Mouse (Mus musculus) kidney, adult 8-10 months (tissue): ENCODE results near the gene Snrpc.
"Not testable (repeated sequence)": the region's sequence is repeated elsewhere in the genome, so short reads cannot be mapped to it uniquely, and the experiment has no call there.

ENCODE experiments used
- DNase-seq, 2 experiments: peaks; one replicate each; pipeline ENCODE4 v3.0.0; 2022

The Snrpc gene

DNA sequence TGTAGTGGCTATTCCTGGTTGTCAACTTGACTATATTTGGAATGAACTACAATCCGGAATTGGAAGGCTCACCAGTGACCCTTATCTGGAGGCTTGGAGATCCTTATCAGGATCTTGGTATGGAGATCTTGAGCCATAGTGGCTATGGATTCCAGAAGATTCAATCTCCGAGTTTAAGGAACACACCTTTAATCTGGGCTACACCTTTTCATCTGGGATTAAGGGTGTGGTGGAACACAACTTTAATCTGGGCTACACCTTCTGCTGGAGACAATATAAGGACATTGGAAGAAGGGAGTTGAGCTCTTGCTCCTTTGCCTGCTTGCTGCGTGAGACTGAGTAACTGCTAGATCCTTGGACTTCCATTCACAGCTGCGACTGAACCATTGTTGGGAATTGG, at the start of gene Snrpc:
Gene Snrpc, plus strand, starts transcription at position 301 of the 400 bp plus-strand sequence.
- not testable (repeated sequence) for DNase-seq

DNA sequence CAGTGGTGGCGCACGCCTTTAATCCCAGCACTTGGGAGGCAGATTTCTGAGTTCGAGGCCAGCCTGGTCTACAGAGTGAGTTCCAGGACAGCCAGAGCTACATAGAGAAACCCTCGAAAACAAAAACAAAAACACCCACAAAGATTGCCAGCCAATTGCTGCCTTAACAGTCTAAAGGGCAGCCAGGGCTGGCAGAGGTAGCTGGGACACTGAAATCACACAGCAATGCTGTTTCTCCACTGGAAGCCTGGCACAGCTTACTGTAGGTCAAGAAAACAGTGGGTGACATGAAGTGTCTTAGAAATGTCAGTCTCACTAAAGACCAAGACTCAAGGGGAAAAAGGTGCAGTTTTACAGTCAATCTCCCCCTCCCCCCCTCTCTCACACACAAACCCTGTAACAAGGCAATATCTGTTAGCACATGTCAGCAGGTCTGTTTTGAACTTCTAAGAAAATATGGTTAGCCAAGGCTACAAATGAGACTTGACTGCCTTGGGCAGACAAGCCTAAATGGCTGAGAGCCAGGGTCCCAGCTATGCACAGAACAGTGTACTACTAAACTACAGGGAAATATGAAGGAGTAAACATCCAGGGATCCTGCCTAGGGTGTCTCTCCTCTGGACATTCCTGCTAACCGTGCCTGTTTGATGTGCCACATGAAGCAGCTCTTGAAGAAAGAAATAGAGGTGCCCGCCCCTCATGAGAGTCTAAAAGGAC, 49.3 kb upstream of the Snrpc start:
- DNase-seq = peak; percentile 52 to 63

DNA sequence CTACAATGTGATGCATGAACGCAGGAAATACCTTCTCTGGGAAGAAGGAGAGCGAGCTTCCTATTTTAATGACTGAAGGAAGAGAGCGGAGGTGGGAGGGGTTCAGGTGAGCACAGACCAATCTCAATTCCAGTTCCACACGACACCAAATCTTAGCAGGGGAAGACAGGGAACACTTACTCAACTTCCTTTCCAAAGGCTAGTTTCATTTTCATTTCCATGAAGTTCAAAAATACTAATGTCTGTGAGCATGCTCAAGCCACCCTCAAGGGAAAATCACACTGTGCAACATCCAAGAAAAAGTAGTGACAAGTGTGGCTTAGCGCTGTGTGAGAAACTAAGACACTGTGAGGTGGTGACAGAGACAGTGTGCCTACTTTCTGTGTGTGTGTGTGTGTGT, 47.9 kb upstream of the Snrpc start:
- DNase-seq = no peak

DNA sequence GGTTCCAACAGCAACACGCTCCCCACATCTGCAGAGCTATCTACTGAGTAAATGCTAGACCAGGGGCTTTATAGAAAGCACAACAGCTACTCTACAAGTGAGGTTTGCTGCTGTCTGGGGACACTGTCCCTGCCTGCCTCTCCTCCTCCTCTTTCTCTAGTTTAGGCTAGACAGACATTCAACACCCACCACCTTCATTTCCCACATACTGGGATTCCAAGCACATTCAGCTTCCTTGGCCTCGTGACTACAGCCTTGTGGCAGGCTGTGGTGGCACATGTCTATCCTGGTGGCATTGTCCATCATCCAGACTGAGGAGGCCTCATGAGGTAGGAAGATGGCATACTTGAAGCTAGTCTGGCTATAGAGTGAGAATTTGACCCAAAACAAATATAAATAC, 47.0 kb upstream of the Snrpc start:
- no peak for DNase-seq

DNA sequence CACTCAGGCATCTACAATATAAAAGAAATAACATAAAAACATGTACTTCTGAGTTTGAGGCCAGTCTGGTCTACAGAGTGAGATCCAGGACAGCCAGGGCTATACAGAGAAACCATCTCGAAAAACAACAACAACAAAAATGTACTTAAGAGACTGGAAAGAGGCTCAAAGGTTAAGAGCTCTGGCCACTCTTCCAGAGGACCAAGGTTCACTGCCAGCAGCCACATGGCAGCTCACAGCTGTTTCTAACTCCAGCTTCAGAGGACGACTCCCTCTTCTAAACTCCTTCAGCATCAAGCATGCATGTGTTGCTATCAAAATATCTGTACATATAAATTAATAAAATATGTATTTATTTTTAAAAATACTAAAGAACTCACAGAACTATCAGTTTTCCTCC, 46.4 kb upstream of the Snrpc start:
- DNase-seq = peak; percentile 58 to 73

DNA sequence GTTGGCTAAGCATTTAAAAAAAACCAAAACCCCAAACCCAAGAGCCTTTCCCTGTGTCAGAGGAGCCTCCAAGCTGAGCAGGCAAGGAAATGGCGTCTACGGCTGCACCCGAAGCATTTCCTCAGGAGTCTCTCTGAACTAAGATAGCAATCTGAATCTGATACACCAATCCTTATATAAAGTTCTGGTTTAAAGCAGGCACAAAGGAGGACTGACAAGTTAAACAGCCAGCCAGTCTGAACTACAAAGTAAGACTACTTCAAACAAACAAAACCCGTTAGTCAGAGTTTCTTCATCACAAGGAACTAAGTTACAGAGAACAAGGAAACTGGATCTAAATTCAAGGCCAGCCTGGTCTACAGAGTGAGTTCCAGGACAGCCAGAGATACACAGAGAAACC, 45.4 kb upstream of the Snrpc start:
- no peak for DNase-seq

DNA sequence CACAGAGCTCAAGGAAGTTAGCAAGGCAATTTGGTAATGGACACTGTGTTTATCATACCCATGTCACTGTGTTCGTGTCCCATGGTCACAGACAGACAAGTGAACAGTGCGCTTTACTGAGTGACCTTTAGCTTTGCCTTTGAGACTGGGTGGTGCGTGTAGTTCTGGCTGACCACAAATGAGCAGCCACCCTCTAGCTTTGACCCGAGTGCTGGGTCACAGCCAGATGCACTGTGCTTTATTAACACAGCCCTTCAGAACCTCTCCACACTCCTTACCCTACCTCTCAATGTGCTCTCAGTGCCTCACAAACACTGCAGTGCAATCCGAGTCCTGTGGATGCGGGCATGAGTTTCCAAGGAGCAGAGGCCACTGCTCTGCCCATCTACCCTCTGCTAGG, 44.8 kb upstream of the Snrpc start:
- peak; percentile 79 to 80 for DNase-seq

DNA sequence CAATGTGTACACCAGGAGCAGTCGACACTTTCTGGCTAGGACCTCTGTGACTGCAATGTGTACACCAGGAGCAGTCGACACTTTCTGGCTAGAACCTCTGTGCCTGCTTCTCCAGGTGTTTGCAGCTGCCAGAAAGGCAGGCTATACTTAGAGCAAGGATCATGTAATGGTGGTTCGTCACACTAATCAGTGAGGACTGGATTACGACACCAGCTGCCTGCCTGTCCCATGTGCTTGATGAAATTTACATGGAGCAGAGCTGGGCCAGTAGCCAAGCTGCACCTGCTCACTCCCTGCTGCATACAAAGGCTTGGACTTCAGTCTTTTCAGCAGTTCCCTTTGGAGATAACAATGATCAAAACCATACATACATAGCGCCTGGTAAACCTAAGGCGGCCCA, 41.2 kb upstream of the Snrpc start:
- peak; percentile 44 to 55 for DNase-seq

DNA sequence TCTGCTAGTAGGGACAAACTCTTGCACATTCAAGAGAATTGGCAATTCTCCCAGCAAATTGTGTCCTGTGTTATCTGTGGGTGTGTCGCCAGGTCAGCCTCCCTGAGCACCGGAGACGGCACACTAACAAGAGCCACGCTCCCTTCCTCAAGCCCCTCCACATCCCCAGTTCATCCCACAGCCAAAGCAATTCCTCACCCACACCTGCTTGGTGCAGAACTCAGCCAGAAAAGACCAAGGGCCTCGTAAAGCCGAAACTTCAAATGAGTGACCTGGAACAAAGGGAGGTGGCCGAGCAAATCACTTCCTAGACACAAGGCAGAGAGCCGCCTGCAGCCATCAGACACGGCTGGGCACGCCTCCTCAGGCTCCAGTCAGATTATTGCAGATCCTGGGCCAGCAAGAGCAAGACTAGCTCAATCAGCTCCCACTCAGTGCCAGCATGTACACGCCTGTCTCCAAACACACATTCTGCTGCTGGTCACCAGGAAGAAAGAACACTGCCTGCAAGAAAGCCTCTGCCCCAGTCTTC, 40.5 kb upstream of the Snrpc start:
- DNase-seq = peak; percentile 44 to 48

DNA sequence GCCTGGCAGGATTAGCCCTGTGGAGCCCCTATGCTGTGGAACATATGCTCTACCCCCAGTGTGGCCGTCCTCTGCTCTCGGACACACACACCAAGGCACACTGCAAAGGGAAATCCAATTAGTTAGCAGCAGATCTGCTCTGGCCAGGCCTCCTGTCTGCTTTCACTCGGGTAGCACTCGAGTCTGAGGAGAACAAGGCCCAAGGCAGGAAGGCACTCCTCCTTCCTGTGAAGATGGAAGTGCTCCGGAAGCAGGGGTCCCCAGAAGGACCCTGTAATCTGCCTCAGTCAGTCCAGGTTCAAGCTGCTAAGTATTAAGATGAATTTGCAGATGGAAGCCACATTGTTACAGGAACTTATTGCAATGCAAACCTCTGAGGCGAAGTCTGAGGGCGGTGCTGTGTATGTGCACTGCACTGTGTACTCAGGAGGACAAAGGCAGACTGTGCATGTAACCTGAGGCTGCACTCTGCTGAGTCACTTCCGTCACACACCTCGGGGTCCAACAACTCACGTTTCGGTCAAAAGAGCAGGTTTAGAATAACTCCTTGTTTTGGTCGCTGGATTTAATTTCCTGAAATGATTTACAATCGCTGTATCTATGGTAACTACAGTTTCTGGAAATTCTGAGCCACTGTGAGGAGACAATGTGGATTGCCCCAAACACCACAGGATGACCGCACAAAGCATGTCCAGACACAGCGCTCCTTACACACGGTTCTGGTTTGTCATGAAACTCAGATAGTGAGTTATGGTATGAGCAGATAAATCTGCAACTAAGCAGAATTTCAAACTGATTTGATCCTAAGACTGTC, 38.0 kb upstream of the Snrpc start:
- DNase-seq = peak; percentile 50 to 58

DNA sequence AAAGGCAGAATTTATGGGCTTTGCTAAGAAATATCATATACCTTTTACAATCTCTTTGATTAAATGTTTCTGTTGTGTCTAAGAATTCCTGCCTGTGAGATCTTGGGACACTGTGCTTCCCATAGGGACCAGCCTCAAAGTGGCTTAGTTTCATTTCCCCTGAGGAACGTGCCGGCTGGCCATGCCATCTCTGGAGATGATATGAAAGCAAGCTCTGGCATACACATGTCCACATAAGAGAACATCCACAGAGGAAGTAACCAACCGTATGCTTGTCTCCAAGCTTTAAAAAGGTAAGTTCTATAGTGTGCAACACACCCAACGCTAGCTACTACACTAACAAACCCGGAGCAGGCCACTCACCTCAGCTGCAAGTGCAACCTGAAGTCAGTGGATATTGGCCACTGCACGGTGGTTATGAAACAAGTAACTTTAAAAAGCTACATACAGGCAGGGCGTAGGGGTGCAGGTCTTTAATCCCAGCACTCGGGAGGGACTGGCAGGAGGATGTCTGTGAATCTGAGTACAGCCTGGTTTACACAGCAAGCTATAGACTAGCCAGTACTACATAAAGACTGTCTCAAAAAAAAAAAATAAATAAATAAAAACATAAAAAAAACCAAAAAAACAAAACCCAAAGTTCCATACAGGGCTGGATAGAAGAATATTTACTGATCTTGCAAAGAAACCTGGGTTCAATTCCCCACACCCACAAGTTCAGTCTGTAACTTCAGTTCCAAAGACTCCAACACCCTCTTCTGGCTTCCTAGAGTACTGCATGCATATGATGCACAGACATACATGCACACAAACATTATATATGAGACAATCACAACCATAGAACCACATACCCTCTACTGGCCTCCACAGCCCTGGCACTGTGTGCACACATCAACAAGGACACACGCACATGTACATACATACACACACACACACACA, 37.0 kb upstream of the Snrpc start:
- no peak for DNase-seq

DNA sequence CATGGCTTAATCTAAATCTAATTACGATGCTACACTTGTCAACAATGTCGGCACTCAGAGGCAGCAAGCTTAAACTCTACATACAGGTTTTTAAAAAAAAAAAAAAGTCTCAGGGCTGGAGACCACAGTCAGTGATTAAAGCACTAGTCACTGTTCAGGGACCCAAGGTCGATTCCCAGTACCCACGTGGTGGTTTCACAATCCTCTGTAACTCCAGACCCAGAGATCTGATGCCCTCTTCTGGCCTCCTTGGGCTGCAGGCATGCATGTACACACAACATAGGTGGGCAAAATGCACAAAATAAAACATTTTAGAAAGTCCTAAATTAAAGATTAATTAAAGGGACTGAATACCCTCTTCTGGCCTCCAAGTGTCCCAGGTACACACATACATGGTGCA, 34.2 kb upstream of the Snrpc start:
- DNase-seq = no peak

DNA sequence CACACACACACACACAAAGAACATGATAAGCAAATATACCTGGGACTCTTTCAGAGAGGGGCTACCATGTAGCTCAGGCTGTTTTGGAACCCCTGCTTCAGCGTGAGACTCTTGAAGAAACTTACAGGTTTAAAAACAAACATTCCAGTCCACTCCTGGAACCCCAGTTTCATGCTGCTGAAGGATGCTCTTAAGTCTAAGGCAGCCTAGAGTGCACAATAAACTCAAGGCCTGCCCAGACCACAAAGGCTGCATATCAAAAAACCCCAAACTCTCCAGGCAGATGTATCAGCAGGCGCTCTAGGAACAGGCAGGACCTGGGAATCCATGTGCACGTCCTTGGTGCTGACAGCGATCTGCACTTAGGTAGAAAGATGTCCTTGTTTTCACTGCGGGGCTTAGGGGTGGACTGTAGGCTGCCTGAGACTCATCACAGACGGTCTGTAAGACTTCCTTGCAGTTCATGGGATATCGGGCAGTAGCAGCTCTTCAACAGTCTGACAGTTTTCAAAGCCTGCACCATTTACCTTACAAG, 33.7 kb upstream of the Snrpc start:
- no peak for DNase-seq

DNA sequence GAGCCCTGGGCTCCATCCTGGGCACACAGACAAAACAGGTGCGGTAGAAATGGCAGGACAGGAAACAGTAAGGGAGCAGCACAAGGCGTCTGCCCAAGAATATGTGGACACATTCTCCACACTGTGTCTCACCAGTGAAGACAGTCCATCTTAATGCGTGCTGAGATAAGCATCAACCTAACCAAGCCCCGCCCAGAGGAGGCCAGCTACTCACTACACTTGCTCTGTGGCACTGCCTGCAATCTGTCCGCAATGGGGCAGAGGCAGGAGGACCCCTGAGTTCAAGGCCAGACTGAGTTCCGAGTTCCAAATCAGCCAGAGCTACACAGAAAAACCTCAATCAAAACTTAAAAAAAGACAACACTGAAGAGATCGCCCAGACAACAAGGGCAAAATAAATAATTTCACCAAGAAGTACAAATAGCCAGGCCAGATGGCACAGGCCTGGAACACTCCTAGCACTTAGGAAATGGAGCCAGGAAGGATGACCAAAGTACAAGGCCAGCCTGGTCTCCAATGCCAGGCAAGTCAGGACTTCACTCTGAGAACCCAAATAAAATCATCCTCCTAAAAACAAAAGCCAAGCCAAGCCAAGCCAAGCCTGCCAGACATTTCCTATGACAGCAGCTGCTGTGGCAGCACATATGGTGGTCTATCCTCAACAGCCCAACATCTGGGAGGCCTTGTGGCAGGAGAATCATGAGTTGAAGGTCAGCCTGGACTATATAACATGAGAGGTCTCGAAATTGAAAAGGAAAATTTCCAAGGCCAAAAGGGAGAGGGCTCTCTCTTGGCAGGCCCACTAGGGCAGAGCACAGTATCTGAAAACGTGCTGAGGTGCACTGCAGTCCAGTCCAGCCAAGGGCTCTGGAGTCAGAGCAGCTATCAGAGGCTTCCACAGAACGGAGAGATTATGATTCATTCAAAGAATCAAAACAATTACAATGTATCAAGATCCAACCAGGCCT, 32.9 kb upstream of the Snrpc start:
- peak in 1 of 2 experiments; percentile 42 for DNase-seq

DNA sequence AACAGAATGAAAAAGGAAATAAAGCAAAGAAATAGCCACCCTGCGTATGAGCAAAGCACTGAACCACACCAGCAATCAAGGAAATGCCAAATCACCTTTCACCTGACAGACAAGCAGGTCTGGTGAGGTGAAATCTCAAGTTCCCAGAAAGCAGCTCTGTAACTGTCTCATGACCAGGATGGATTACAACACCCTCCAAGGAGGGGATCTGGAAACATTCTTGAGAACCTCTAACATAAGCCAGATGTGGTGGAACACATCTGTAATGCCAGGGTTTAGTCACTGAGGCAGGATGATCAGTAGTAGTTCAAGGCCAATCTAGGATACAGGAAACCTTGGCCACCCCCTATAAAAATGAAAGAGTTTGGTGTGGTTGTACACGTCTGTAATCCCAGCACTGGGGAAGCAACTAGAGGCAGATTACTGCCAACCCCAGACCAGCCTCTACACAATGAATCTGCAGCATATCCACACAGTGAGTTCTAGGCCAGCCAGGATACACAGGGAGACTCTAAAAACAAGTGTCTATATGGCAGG, 30.3 kb upstream of the Snrpc start:
- no peak for DNase-seq

DNA sequence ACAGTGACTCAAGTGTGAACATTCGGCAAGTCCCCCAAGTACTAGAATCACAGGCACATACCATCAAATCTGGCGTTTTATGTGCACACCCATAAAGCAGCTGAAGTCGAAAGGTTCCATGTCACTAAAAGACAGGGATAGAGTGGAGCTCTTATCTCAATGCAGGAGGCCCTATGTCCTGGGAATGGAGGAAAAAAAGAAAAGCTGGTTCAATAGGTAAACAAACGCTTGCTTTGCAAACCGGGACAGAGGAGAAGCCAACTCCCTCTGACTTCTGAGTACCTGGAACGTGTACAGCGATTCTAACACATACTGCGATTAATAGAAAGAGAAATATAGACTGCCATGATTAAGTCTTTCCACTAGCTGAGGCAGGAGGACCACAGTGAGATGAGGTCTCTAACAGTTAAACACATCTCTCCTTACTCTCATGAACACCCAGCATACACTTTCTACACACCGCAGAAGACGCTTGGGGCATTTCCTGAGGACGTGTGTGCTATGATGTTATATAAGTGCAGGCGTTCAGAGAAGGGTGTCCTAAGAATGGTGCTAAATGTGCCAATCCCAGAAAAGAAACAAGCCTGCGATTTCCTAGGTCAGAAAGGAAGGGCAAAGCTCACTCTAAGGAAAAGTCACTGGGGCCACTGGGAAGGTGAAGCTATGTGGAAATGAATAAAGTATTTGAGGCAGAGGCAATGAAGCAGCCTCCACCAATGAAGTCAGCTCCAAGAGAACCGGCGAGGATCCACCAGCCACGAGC, 27.2 kb upstream of the Snrpc start:
- no peak for DNase-seq

DNA sequence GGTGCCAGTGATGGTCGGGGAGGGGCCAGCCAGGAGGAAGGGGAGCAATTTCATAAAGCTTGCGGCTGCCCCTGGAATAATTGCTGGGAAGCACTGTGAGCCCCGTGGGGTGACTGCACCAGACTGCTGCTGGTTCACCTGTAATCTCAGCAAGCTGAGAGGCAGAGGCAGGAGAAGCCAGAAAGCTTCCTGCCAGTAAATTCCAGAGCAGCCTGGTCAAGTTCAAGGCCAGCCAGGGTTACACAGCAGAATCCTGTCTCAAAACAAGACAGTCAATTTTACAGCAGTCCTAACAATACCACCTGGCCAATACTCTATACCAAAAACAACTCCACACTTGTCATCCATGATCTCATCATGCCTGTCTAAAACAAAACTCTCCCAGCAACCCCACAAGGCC, 26.0 kb upstream of the Snrpc start:
- DNase-seq = no peak

DNA sequence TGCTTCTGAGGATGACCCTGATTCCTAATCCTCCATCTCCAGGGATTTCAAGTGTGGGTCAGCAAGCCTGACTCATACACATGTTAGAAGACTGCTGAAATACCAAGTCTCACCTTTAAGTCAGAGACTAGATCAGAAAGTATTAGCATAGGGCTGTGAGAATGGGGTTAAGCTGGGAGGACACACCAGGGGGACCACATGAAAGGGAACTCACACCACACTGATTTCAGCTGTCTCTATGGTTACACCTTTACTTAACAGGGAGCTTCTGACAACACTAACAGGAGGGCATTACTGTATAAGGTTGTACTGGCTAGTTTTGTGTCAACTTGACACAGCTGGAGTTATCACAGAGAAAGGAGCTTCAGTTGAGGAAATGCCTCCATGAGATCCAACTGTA, 23.3 kb upstream of the Snrpc start:
- DNase-seq = no peak

DNA sequence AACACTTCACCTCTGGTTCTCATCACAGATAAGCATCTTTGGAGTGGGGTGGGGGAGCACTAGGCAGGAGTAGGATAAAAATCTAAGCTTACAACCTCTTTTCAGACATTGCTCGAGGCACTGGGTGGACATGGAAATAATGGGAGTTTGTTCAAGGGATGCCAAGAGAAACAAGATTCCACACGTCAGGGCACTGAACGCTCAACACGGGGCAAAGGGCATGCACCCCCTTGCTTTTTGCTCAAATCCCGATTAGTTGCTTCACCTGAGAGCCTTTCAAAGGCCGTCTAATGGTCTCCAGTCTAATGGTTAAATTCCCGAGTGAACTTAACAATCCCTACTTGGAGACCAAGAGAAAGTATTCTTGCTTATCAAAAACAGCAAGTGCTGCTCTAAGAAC, 18.9 kb upstream of the Snrpc start:
- DNase-seq = no peak

DNA sequence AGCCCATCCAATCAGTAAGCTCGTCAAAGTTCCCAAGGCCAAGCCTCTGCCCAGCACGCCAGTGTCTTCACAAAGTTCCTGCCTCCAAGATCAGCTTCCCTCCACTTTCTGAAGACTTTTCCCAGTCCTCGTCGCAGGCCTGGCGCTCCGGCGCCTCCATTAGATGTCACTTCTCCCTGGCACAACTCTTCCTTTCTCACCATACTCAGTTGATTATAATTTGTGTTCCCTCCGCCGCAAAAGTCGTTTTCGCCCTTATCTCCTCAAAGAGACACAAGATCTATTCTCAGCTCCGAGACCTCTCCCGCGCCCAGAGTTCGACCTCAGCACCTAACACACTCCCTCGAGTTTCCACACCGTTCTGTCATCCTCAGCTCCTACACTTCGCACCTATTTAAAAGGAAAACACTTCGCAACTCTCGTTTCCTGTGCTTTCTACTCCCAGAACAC, 18.4 kb upstream of the Snrpc start:
- no peak for DNase-seq
